Mouse (Mus musculus) cerebral cortex, adult 2 months (tissue): ENCODE data around the gene Pllp.

Experiments
- WGBS: fragments of 180-500 bp; shearing (Covaris S2); methylation state at CpG from one replicate; pipeline ENCODE4 v1.1.7; 2018; 5-methylcytosine and 5-hydroxymethylcytosine counted together

Pllp gene

DNA sequence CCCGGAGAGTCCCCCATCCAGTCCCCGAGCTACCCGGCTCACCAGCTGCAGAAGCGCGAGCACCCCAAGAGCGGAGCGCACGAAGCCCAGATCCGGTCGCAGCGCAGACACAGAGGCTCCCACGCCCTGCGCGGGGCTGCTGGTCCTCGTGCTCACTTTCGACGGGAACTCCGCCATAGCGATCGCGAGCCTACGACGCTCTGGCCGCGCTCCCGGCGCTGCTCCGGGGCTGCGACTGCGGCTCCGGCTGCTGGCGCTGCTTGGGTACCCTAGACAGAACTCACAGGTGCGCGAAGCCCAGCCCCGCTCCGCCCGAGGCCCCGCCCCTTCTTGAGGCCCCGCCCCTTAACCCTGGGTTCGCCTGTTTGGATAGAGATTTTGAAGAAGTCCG lies at the start of gene Pllp:
Gene Pllp, minus strand, starts transcription at position 285 of the 391 bp plus-strand sequence.
- WGBS, result 1% methylated on average over 41 of the region's 41 CpGs

DNA sequence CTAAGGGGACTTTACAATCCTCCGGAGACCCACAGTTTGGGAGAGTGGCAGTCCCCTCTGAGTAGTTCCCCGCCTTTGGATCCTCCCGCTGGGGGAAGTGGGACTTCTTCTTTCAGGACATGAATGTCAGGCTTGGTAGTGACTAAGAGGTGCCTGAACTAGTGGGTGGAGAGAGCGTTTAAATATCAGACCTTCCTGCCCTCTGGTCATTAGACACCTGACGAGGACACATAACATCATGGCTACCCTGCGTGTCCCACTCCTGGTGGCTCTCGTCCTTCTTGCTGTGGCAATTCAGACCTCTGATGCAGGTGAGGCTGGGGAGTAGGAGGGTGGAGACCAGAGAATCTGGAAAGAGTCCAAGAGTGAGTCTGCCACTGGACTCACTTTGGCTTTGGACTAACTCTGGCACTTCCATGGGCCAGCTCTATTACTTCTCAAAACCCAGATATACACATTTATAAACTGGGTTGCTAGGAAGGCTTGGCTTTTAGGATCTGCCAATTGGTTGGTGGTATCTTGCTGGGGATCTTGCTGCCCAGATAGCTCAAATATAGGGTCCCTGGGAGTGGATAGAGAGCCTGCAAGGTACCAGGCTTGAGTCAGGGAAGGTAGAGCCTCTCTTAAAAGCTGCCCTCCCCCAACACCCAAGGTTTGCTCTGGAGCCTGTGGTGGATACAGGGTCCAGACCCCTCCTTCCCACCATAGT lies 49.6 kb upstream of the Pllp start, which contains the start of gene Ccl22:
Gene Ccl22, plus strand, starts transcription at position 115 of the 709 bp plus-strand sequence.
- WGBS, result 87% methylated on average over 7 of the region's 7 CpGs

DNA sequence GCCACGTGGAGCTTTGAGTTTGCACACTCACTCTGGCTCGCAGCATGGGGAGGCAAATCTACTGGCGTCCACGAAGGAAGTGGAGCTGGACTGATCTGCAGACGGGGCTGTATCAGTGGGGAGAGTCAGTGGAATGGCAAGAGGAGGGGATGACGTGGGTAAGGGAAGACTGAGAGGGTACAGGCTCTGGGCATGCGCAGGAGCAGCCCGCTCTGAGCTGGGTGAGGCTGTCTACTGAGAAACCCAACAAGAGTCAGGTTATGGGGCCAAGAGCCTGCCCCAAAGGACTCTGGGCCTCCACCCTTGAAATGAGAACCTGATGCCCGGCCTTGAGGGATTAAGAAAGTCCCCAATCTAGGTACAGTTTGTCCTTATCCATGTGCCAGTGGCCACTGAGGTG lies 48.9 kb upstream of the Pllp start:
- WGBS, result 75% methylated on average over 9 of the region's 9 CpGs

DNA sequence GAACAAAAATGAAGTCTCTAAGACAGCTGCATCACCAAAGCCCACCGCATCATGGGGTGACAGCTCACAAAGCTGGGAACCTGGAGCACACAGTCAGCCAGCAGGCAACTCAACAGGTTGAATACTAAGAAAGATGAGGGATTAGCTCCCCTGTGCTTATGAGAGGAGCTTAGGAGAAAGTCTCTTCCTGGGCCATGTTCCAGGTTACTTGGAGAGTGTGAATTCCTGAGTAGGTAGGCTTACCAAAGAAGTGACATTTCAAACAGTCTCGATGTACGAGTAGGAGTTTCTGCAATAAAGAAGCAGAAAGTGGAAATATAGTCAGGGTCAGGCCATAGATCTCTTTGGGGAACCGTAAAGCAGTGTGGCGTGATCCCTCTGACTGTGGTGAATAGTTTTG lies 48.4 kb upstream of the Pllp start:
- 75% methylated on average over 5 of the region's 5 CpGs for WGBS

DNA sequence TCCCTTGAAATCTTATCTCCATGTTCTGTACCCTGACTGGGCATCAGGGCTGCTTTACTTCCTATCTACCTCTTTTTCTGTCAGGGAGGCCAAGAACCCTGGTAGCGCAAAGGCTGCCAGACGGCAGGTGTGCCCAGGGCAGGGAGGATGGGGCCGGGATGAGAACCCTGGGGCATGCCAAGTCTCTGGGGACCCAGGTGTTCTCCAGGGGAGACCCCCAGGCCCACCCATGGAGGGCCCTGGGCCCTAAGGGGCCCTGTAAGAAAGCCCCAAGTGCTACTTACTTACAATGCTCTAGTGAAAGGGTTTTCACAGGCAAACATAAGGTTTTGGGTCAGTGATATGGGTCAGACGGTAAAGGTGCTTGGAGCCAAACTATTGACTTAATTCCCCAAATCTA lies 45.6 kb upstream of the Pllp start:
- WGBS, result 92% methylated on average over 4 of the region's 4 CpGs

DNA sequence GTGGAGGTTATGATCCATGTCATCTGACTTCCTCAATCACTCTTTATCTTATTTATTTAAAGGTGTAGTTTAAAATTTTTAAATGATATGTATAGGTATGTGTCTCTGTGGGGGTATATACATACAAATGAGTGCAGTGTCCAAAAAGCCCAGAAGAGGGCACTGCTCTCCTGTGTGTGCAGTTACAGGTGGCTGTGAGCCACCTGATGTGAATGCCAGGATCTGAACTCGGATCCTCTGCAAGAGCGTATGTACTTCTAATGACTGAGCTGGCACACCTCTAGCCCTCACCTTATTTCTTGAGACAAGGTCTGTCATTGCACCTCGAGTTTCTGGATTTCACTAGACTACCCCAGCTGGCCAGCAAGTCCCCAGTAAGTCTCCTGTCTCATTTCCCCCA lies 44.5 kb upstream of the Pllp start:
- WGBS, result 87% methylated on average over 3 of the region's 3 CpGs

DNA sequence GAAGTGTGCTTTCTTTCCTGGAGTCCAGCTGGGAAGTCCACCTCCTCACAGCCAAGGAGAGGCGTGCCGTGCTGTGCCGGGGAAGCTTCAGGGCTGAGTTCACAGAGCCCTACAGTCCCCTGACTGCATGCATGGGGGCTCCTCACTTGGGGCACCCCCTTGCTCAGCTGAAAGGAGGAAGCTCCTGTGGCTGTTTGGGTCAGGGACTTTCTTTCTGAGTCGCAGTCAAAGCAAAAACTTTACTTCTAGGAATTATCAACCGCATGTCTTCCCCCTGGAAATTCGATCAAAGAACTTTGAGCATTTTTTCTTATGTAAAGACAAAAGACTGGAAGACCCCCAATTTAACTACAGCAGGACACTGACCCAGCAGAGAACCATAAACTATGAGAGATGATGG lies 43.8 kb upstream of the Pllp start:
- 59% methylated on average over 6 of the region's 6 CpGs for WGBS

DNA sequence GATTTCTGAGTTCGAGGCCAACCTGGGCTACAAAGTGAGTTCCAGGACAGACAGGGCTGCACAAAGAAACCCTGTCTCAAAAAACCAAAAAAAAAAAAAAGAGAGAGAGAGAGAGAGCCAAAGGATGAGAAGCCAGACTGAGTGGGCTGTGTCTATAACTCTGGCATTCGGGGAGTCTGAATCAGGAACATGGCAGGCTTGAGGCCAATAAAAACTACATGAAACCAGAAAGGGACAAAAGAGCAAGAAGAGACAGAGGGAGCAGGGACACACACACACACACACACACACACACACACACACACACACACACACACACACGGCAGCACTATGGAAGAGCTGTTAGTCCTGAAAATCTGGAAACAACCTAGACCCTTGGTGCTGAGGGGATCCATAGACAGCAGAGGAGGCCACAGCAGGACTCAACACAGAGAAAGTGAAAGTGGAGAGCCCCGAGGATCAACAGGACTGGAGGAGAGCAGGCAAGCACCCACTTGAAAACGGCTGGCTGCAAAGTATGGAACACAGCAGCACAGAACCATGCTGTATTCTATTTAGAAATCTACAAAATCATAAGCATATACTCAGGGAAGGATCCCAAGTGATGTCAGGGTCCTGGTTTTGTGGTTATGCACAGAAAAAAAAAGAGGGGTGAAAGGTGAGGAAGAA lies 39.5 kb upstream of the Pllp start:
- WGBS, result 53% methylated on average over 5 of the region's 5 CpGs

DNA sequence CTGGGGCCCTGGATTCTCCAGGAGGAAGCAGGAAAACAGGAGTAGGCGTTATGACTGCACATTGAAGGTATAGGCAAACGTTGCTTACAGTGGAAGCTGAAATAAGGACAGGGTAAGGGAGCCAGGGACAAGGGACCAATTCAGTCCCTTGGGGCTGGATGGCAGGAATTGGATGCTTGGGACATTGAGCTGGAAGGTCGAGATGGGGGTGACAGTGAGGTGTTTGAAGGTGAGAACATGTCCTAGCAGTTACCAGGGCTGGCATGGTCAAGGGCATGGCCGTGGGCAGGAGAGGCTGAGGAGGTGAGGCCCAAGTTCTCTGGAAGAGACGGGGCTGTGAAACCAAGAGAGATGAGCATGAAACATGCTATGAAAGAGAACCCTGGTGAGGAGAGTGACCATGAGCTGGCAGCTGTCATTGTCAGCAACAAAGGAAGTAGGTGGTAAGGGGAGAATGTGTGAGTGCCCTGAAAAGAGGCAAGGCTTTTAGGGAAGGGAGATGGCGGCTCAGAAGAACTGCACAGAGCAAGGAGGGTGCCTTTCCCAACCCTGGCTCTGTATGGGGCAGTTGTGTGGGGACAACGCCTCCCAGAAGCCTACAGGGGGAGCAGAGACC lies 38.8 kb upstream of the Pllp start:
- WGBS, result 80% methylated on average over 7 of the region's 7 CpGs

DNA sequence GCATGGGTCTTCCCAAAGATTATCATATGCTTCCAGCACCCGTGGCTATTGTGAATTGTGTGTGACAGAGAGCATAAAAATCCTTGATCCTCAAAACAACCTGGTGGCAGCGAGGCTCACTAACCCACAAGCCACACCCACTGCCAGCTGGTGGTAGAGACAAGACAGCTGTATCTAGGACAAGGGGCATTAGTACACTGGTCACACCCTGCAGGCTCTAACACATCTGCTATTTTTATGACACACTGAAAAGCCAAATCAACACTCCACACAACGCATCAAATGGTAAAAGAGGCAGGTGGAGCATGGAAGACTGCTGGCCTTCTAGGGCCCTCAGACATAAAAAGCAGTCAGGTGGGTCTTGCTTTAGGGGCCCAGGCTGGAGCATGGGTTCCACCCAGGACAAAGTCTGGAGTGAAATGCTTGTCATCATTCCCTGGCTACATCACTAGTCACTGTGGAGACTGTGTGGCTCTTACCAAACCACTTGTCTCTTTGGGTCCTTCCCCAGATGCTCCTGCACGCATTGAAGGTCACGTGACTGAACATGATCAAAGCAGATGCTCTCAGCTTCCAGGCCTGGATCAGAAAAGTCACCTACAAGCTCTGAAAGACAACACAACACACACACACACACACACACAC lies 37.9 kb upstream of the Pllp start:
- WGBS, result 63% methylated on average over 5 of the region's 5 CpGs

DNA sequence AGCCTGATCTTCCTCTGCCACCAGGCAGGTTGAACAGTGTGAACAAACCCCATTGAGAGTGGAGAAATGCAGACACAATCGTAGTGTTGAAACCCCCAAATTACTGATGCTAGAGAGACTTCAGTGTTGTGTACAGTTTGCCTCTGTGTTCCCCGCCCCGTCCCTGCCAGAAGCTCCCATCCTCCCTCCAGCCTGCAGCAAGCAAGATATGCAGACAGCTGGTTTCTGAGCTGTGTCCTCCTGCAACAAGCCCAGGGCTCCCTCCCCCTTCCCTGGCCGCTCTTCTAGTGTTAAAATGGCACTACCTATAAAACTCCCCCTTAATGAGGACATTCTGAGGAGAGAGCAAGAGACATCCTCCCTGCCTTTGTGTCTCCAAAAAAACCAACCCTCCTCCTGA lies 33.2 kb upstream of the Pllp start:
- 75% methylated on average over 4 of the region's 4 CpGs for WGBS

DNA sequence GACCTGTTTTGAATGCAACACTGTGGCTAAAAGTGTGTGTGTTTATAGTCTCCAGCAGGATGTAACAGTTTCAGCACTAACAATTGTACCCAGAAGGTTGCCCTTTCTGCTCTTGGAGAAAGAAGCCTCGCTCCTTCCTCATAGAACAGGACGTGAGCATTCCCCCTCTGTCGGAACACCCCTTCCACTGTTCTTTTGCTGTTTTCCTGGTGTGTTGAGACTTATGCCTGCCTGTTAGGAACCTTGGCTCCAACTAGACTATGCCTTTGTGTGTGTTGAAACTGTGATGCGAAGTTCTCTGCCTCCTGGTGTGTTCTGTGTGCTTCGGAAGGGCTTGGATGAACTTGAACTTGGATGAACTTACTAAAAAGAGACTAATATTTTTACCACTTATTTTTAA lies 29.9 kb upstream of the Pllp start:
- WGBS, result 74% methylated on average over 5 of the region's 5 CpGs

DNA sequence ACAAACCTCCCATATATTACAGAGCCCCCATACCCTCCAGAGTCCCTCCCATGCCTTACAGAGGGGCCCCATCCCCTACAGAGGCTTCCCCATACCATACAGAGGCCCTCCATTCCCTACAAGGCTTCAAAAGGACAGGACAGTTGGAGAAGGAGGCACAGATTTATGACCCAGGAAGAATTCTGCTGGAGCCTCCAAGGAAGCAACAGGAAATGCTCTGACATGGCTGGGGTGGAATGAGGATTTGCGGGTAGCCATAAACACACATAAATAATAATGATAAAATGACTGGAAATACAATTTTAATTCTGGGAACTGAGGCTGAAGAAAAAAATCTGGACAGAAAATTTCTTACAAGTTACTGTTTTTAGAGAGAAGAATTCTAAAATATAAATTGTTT lies 20.8 kb upstream of the Pllp start:
- WGBS, result 90% methylated on average over 1 of the region's 1 CpGs

DNA sequence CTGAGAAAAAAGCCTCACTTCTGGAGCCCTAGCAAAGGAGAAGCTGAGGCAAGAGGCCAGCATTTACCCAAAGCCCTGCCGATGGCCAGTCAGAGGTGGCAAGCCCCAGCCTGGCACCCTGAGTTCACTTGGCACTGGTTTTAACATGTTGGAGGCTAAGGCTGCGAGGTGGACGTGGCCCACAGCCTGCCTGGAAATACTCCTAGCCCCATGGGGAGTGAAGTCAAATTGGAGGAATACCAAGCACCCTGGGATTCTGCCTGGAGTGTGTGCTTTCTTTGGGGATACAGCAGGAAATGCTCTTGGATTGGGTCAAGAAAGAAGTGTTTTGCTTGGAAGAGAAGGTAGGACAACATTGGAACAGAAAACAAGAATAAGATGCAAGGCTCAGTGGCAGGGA lies 19.8 kb upstream of the Pllp start:
- WGBS, result 63% methylated on average over 3 of the region's 3 CpGs

DNA sequence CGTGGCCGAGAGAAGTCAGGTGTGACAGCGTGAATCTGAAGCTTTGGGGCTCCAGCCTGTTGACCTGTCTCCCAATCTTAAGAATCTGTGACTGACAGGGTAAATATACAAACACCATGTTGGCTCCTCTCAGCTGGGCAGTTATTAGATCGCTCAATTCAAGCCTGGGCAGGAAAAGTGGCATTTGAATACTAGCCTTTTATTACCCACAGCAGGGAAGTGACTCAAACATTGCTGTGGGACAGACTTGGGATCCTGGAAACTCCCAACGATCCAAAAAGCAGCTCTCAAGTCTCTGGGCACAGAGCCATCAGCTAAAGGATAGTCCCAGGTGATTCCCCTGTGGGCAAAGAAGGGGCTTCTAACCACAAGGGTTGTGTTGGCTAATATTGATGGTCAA lies 18.5 kb upstream of the Pllp start:
- 48% methylated on average over 5 of the region's 5 CpGs for WGBS

DNA sequence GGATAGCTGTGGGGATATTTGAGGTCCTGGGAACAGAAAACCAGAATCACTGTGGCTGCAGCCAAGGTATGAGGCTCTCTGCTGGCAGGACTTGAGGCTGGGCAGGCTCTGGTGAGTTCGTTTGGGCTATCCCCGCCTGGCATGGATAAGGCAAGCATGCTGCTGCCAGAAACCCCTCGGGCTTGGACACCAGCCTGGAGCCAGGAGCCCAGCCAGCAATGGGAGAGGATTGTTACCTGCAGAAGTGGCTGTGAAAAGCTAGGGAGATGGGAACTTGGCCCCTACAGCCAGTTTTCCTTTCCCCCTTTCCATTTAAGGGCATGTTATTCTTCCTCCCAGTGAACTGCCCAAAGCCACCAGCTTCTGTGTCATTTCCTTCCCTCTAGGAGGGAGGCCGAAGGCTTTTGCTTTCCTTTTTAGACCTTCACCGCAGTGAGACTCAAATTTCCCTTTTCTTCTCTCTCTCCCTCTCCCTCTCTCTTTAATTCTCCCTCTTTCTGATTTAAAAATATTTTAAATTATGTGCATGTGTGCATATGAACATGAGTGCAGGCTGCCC lies 15.2 kb upstream of the Pllp start:
- WGBS, result 55% methylated on average over 5 of the region's 5 CpGs

DNA sequence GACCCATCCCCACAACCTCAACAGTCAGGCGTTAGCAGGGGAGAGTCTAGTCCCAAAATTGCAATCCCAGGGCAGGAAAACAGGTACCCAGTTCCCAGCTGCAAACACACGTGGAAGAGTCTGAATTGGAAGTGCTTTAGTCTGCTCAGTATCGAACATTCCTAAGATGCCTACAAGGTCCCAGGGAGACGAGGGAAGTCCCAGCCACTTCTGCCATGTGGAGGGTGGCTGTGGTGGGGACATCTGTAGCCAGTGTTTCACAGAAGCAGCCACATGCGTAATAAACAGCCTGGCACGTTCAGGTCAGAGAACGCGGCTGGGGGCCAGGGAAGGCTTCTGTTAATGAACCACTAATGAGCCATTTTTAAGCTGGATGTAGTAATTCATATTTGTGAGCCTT lies 14.3 kb upstream of the Pllp start:
- 75% methylated on average over 8 of the region's 8 CpGs for WGBS

DNA sequence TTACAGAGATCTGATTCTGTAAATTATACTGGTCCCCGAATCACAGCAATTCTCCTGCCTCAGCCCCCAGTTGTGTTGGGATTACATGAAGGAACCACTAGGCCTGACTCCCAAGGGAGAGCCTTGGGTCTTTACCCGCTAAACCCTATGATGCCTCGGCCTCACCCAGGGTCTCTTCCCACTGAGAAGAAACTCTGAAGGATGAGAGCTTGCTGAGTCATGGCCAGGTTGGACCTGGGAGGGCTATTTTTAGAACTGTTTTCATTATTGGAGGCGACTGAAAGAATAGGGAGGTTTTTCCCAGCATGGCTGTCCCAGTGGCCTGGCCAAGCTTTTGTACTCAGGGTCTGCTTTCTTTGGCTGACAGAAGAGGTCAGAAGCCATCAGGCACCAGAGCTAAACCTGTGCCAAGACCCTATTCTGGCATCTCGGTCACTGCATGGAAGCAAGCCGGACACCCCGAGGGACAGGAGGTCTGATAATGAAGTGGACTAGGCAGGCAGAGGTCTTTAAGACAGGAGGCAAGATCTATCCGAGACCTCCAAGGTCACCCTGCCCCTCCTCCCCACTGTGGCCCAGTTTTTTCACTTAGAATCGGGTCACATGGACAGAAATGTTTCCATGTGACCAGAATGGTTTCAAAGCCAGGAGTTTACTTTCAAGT lies 10.8 kb upstream of the Pllp start:
- 63% methylated on average over 9 of the region's 9 CpGs for WGBS

DNA sequence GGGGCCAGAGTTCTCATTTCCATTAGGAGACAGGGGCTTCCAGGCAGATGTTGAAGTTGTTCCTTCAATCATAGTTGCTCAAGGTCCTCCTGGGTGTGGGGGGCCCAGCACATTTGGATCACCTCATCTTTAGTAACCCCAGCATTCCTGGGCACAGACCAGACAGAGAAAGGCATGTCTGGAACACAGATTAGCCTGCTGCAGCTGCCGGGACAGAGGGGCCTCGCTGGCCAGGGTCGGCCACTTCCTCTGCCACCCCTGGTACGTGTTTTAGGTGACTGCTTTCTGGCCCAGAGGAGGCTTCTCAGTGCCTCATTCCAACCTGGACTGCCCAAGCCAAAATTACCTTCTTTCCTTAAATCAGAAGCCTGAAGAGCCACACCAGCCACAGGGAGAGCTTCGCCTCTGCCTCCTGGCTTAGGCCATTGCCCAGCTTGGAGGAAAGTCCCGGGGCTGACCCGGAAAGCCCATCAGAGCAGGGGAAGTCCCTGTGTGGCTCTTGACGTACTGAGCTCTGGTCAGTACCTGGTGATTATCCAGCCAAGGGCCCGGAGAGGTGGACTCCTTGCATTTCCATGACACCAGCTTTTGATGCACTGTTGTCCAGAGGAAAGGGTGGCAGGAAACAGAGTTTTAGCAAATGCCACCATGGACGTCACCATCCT lies 9.6 kb upstream of the Pllp start:
- WGBS, result 83% methylated on average over 10 of the region's 10 CpGs

DNA sequence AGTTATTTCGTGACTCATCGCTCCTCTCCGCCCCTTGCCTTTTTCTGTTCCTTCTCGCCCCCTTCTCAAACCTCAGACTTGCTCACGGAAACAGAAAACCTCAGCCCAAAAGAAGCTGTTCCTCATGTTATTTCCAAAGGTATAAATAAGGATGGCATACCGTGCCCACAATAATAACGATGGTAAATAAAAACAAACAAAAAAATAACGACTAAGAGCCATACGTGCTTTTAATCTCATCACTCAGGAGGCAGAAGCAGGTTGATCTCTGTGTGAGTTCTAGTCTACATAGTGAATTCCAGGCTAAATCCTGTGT lies 8.5 kb upstream of the Pllp start:
- WGBS, result 8% methylated on average over 9 of the region's 9 CpGs

DNA sequence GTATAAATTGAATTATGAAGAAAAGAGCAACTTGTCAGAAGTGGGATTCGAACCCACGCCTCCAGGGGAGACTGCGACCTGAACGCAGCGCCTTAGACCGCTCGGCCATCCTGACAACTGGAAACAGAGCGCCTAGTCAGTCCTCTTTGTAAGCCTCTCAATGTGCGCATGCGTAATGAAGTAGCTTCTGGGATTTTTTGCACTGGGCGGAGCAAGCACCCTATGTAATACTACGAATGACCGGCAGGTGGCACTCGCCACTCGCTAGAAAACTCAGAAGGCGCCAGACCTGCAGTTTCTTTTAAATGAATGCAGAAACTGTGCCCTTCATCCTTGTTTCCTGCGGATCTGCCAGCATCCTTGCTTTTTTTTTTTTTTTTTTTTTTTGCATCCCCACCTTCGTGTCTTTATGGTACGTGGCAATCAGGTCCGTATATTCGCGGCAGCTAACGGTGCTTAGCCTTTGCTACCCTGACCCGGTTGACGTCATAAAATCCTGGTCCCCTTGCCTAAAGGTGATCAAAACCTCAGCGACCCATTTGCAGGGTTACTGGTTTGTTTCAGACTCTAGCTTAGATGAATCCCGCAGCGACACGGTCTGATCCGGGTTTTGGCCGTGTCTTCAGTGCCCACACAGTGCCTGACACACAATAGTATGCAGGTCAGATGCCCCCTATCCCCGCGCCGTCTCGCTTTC lies 8.0 kb upstream of the Pllp start:
- WGBS, result 1% methylated on average over 35 of the region's 35 CpGs
